ENCODE assay signal across 18 mouse cellular contexts in the genomic region with DNA sequence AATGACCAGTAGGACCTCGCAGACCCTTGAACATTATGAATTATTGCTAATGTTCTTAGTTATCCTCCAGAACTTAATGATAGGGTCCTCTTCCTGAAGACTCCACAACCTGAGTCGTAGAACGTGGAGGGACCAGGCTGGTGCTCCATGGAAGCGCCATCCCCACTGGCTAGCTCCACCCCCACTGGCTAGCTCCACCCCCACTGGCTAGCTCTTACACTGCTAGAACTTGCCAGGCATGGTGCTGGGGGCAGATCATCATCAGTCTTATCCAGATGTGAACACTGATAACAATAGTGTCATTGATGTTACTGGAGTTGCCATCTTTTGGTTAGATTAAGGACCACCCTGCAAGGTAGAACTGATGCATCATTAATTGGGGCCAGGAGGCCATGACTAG.
"Had no signal": no experiment of that assay in that cellular context is flagged by ENCODE, and none has a peak within 500 bp of the region (broad histone marks: within the 10 kb centered on the region; RNA-seq: fewer than 3 reads in every experiment).

No protein-coding gene starts in this region.

- H3K27ac ChIP-seq: lung, embryonic 15.5 days; macrophage; midbrain, embryonic 12.5 days; neural tube, embryonic 12.5 days; stomach, embryonic 15.5 days; stomach, postnatal 0 days had no signal

- DNase-seq: liver, postnatal 0 days; lung, adult 2 months; lung, postnatal 14 days; lung, postnatal 36 days; midbrain, embryonic 14.5 days; right cerebral cortex, postnatal 14 days; thymus, adult 2 months; thymus, postnatal 25 days; thymus, postnatal 4 days had no signal

- H3K4me3 ChIP-seq: lung, embryonic 15.5 days; midbrain, embryonic 12.5 days; neural tube, embryonic 12.5 days; stomach, embryonic 15.5 days had no signal

- H3K4me2 ChIP-seq: lung, embryonic 15.5 days; midbrain, embryonic 12.5 days; neural tube, embryonic 12.5 days; stomach, embryonic 15.5 days had no signal

- H3K9ac ChIP-seq: liver, postnatal 0 days; lung, embryonic 15.5 days; midbrain, embryonic 12.5 days; neural tube, embryonic 12.5 days; stomach, embryonic 15.5 days had no signal

- ATAC-seq: liver, postnatal 0 days; lung, postnatal 0 days; midbrain, embryonic 16.5 days had no signal

- H3K9me3 ChIP-seq: lung, embryonic 15.5 days; midbrain, embryonic 12.5 days; neural tube, embryonic 12.5 days; stomach, embryonic 15.5 days had no signal

- H3K27me3 ChIP-seq: lung, embryonic 15.5 days; megakaryocyte, embryonic 14.5 days; midbrain, embryonic 12.5 days; neural tube, embryonic 12.5 days; stomach, embryonic 15.5 days had no signal

- H3K36me3 ChIP-seq: lung, embryonic 15.5 days; midbrain, embryonic 12.5 days; neural tube, embryonic 12.5 days; stomach, embryonic 15.5 days had no signal

- H3K4me1 ChIP-seq: lung, embryonic 15.5 days; megakaryocyte, embryonic 14.5 days; midbrain, embryonic 12.5 days; neural tube, embryonic 12.5 days; stomach, embryonic 15.5 days had no signal
